Mouse (Mus musculus): ENCODE data around the gene Adcy3. TPM values are rescaled to one million over a fixed set of nuclear protein-coding genes. Genes with fewer than 3 reads are reported as not detected.

The Adcy3 gene
- total RNA-seq, 2 experiments from 2014 or later = 50.4 to 51.7 TPM

DNA sequence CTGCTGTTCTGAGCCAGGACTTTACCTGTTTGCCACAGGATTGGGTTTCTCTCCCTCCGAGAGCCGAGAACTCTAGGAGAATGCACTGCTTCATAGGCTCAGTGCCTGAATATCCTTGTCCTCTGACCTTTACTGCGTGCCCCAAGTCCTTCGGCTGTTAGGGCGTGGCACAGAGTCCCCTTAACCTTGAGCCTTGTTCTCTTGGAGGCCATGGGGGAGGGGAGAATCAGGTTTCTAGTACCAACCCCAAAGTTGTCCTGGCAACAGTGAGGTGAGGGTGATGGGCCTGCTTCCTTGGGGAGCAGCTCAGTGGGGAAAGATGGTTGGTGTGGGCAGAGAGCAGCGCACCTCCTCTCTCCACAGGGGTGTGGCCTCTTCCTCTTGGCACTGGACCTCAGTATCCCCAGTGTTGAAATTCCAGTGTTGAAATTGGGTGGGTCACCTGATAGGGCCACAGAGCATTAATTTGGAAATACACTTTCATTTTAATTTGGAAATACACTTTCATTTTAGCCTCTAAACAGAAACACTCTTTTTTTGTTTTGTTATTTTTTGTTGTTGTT is 46.8 kb downstream of the Adcy3 start:
- DNase-seq (ENCODE audit: extremely low spot score in 1 of 2, low spot score in 1 of 2) = no peak

DNA sequence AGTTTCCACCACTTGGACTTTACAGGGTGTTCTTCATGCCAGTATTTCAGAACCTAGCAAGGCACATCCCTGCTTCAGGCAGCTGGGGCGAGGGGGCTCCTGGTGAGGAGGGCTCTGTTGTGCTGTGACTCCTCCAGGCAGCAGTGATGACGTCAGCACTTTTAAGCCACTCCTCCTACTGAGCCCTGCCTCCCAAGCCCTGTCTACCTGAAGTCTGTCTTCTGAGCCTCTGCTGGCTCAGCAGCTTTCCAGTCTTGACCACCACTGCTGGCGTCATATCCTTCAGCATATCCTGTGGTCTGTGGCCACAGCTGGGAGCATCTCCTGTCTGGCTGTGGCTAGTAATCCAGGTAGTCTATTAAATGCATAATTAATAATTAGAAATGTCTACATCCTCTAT is 47.6 kb downstream of the Adcy3 start:
- DNase-seq (ENCODE audit: extremely low spot score in 1 of 2, low spot score in 1 of 2) = no peak

DNA sequence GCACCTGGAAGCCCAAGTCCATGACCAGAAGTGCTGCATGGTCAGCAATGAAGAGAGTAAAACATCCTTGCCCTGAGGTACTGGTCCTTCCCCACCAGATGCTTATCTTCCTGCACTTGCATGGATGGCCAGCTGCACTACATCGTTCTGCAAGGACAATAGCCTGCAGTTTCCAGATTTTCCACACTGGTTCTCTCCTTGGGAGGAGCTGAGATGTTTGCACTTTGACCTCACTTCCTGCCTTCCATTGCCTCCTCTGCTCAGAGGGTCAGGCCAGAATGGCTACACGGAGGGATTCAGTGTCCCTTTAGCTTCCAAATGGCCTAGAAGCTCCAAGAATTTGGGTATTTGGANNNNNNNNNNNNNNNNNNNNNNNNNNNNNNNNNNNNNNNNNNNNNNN is 51.7 kb downstream of the Adcy3 start:
- no peak for DNase-seq (ENCODE audit: extremely low spot score in 1 of 2, low spot score in 1 of 2)

DNA sequence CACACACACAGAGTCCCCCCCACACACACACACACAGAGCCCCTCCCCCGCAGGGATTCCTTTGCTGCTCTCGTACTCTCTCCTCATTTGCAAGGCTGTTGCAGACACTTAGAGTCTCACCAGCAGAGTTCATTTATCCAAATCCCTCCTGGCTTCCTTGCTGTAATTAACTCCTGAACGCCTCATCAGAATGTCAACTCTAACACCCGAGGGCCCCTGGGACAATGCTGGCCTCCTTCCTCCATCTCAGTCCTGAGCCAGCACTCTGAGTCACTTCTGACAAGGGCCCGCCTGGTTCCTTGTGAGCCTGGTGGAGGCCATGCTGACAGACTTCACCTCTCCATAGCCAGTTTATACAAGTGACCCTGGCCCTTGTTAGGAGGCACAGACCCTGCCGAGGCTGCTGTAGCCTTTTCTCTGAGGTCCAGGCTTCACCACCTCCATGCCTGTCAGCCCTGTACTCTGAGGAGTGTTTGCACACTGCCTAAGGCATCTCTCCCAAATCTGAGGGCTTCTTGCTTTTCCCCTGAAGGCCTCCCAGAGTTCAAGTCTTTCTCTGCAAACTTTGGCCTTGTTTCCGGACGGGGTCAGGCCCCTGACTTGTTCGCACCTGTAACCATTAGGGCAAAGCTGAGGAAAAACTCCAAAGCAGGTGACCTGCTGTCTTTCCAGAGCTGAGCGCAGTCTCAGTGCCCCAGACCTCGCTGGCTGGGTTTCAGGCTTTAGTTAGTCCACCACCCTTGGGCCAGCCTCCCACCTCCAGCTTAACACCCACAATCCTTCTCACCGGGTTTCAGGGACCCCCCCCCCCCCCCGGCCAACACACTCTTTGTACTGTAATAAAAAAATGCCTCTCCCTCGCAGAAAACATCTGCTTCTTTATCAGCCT is 55.5 kb downstream of the Adcy3 start:
- DNase-seq (ENCODE audit: extremely low spot score in 1 of 2, low spot score in 1 of 2) = no peak

DNA sequence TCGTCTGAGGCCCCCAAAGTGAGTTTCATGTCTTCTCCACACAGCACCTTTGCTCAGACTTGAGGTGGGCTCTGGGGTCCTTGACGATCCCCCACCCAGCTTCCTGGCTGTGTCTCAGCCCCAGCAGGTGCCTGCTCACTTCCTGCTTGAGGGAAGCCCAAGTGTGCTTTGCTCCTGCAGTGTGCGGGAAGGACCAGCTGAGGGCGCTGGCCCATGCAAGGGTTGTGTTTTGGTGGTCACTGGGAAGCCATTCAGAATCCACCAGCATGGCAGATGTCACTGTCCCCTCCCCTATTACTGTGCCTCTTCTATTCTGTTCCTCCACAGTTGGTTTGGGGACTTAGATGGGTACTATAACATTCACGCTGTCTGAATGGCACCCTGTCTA is 56.2 kb downstream of the Adcy3 start:
- no peak for DNase-seq (ENCODE audit: extremely low spot score in 1 of 2, low spot score in 1 of 2)

DNA sequence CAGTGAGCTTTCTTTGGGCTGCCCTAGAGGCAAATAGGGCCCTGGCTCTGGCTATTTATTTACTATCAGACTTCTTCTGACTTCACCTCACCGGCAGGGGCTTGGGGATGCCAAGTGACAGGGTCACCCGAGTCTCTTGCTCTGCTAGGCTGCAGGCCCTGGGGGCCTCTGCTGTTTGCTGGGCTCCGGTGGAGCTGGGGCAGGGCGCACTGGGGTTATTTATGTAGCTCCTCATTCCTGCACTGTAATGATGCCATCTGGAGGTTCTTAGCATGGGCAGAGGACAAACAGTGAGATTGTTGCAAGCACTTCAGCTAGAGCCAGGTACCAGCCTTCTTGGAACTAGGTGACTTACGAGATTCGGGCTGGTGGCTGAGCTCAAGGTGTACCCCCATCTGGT is 59.6 kb downstream of the Adcy3 start:
- no peak for DNase-seq (ENCODE audit: extremely low spot score in 1 of 2, low spot score in 1 of 2)

DNA sequence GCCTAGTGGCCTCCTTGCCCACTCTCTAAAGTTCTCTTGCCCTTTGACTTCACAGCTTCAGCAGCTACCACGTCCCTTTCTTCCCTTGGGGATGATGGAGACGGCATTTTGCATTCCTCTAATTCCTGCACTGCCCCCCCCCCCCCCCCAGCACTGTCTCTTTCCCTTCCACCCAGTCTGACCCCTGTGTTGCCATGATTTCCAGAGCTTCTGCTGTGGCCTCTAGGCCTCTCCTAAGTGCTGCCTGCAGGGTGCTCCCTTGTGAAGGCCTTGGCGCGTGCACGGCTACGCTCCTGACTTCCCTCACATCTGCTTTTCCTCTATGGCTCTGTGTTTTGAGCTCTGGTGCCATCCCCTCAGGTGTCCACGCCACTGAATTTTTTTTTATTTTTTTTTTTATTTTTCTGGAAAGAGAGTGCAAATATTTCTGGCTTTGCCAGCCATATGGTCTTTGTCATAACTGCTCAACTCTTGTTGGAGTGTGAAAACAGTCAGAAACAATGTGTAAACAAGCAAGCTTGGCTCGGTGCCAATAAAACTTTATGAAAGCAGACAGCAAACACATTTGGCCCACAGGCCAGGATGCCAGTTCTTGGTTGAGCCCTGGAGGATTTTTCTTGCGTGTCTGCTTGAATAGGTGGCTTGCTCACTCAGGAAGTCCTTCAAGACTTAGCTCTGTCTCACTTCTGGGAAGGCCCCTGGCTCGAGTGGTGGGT is 60.3 kb downstream of the Adcy3 start:
- DNase-seq (ENCODE audit: extremely low spot score in 1 of 2, low spot score in 1 of 2) = no peak

DNA sequence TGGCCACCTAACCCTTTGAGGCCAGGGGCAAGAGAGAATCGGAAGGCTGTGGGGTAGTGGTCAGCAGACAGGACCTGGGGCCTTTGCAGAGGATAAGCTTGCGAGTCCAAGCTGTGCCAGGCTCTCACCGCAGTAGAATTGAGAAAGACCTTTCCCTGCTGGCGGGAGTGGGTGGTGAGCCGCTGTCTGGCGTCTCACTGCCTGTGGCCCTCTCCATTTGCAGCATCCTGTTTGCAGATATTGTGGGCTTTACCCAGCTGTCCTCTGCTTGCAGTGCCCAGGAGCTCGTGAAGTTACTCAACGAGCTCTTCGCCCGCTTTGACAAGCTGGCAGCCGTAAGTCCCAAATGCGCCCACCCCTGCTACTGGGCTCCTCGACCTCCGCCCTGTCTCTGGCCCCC is 61.7 kb downstream of the Adcy3 start:
- DNase-seq (ENCODE audit: extremely low spot score in 1 of 2, low spot score in 1 of 2) = no peak

DNA sequence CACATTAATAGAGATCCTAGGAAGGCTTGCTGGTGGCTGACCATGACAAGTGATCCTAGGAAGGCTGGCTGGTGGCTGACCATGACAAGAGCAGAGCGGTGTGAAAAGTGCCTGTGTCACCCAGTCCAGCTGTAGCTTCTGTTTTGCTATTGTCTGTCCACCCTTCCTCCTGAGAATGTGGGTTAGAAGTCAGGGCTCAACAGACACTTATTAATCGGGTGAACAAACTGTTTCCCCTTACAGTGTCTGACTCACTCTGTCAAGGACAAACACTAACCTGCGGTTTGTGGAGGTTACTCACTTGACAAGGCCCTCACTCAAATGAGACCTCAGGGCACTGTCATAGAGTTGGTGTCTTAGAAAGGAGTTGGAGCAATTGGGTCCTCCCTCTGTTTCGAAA is 65.8 kb downstream of the Adcy3 start:
- DNase-seq (ENCODE audit: extremely low spot score in 1 of 2, low spot score in 1 of 2) = no peak

DNA sequence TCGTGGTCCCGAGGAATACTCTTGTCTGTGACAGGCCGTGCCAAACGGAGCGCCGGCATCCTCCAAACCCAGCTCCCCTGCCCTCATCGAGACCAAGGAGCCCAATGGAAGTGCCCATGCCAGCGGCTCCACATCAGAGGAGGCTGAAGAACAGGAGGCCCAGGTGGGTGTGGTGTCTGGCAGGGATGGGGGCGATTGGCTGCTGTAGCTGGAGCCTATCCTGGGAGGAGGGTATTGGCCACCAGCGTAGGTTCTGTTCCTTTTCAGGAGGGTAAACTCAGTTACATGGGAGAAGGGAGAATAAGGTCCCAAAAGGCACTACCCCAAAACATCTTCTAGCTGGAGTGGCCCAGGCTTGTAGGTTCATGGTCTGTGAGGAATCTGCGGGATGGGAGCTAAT is 66.4 kb downstream of the Adcy3 start:
- DNase-seq (ENCODE audit: extremely low spot score in 1 of 2, low spot score in 1 of 2) = no peak

DNA sequence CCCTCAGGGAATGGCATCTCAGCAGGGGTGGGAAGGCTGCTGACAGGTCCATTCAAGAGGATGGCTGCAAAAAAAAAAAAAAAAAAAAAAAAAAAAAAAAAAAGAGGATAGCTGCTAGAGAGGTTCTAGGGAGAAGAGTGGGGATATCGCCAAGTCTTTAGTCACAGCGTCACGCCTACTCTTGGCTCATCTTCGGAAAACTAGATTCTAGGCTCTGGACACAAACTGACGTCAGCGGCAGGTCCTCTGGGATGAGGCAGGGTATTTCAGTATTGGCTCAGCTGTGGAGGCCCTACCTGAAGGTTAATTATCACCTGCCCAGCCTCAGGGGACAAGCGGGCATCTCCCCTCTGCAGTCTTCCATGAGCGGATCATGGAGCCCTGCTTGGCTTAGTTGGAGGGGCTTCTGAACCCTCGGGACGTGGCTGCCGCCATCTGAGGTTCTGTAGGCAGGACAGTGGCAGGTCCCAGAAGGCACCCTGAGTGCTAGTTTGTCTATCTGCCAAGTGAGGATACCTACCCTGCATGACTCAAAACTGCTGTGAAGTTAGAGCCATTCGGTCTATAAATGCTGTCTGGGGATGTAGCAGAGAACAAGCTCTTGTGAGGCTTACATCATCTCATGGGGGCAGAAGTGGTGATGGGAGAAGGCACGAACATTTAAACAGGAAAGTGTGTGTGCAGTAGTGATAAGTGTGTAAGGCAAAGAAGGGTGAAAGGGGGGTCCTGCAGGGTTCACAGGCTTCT is 68.7 kb downstream of the Adcy3 start:
- DNase-seq (ENCODE audit: extremely low spot score in 1 of 2, low spot score in 1 of 2) = no peak

DNA sequence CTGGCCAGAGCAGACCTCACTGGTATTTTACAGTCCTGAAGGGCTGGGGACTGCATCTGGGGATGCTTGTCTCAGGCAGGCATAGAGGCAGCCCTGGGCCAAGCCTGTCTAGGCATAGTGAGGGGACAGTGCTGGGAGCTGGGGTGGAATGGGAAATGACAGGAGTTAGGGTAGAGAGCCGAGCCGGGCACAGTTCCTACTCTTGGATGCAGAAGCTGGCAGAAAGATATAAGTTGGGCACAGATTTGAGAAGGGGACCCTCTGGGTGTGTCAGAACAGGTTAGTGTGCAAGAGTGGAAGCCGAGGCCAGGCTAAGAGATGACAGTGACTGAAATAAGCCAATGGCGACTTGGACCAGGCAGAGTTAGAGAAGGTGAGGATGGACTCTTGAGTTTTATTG is 69.3 kb downstream of the Adcy3 start:
- DNase-seq (ENCODE audit: extremely low spot score in 1 of 2, low spot score in 1 of 2) = no peak

DNA sequence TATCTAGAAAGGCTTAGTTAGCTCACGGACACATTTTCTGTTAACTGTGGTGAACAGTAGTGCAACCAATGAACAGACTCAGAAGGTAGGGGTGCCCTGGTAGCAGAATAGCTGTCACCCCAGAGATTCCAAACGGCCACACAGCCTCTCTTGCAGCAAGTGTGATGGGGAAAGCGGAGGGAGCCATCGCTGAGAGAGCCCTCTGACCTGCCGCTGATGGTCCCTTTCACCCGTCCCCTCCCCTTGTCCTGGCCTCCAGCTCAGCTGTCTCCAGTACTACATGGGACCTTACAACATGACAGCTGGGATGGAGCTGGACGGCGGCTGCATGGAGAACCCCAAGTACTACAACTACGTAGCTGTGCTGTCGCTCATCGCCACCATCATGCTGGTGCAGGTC is 73.2 kb downstream of the Adcy3 start:
- peak in 1 of 2 experiments; percentile 3 for DNase-seq (ENCODE audit: extremely low spot score in 1 of 2, low spot score in 1 of 2)

DNA sequence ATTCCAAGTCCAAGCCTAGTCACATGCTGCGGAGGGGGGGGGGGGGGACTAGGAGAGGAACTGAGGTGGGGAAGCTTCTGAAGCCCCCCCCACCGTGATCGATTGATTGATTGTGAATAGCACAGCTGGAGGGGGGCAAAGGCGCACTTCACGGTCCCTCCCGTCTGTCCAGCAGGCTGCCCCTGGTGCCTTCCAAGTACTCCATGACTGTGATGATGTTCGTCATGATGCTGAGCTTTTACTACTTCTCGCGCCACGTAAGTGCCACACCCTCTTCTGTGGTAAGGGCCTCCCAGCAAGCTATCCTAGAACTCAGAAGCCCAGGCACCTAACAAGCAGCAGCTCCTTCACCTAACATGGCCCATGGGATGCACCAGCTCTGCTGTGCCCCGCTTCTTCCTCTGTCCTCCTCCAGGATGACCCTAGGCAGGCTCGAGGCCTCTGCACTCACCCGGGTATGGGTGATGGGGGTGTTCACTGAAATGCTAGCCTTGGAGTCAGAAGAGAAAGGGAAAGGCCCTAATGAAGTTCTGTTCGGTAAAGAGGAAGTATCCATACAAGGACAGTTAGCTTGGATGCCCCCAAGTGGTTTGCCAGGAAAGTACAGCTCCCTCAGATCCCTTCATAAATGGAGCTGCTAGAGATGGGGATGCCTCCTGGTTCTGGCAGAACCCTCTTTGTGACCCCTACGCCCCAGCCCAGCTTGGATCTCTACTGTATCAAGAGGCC is 75.7 kb downstream of the Adcy3 start:
- DNase-seq (ENCODE audit: extremely low spot score in 1 of 2, low spot score in 1 of 2) = peak; percentile 43 to 70

DNA sequence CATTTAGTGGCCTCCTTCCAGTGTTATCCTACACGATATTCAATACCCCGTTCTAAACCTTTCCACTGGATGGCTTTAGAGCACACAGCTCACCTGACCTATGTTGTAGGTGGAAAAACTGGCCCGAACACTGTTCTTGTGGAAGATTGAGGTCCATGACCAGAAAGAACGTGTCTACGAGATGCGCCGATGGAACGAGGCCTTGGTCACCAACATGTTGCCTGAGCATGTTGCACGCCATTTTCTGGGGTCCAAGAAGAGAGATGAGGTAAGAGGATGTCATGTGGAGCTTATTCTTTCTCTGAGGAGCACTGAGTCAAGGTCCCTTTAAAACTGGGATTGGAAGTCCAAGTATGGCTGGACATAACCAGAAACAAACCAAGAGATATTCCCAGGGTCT is 76.3 kb downstream of the Adcy3 start:
- DNase-seq (ENCODE audit: extremely low spot score in 1 of 2, low spot score in 1 of 2) = no peak

DNA sequence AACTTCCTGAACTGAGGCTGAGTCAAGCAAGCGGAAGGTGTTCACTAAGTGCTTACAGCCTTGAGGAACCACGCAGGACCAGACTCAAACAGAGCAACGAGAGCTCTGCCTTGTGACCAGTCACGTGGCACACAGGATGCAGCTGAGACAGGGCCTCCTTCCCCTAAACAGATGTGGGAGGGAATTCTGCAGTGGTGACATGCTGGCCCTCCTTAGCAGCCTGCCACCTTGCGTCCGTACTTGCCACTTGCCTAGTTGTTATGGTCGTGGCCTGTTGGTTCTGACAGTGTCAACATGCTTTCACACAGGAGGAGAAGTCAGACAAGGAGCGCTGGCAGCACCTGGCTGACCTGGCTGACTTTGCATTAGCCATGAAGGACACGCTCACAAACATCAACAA is 78.3 kb downstream of the Adcy3 start:
- no peak for DNase-seq (ENCODE audit: extremely low spot score in 1 of 2, low spot score in 1 of 2)

DNA sequence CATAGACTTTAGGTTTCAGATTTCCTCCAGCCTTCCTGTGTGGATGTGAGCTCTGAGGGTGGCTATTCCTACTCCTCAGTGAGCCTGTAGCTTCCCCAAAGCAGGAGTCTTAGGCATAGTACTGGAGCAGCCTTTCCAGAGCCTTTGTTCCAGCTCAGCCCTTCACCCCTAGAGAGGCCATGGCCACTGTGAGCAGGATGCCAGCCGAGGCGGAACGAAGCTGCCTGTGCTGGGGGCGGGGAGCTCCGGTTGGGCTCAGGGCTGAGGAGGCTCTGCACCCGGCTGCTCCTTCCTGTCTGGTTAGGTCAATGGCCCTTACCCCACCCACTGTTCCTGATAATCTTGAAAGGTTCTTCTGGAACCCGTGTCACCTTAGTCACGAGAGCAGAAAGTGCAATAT is 80.0 kb downstream of the Adcy3 start:
- DNase-seq (ENCODE audit: extremely low spot score in 1 of 2, low spot score in 1 of 2) = no peak

DNA sequence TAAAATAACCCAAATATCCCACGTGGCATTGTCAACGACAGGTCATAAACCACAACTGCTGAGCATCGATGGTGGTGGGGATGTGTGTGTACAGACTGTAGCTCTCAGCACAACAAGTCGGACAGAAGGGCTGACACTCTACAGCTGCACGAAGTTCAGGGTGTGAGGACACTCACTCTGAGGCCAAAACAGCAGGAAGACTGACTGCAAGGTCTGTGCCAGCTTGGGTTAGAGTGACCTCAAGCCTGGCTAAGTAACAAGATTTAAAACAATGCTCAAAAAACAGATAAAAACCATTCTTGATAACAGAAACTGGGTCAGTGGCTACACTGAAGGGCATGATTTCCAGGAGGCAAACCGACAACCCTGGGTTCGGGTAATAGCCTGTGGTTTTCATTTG is 97.3 kb downstream of the Adcy3 start:
- DNase-seq (ENCODE audit: extremely low spot score in 1 of 2, low spot score in 1 of 2) = no peak

DNA sequence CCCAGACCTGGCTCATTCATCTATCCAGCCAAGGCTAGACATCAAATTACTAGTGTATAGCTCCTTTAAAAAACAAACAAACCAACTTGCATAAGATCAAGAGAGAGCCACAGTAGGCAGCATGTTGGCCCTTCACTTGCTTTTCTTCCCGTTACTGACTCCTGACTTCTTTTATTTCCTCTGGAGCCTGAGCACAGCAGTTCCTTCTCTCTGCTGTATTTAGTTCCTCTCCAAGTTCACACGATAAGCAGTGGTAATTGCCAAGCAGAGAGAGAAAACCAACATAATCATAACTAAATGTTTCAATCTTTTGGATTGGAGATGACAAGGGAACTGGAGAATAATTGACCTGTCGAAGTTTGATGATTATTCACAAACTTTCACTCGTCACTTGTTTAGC is 99.9 kb downstream of the Adcy3 start:
- no peak for DNase-seq (ENCODE audit: extremely low spot score in 1 of 2, low spot score in 1 of 2)

Measured in layer of hippocampus, postnatal 25 days (tissue).